Mouse (Mus musculus): Measurements from ENCODE around the gene Sub1. TPM values are rescaled to one million over a fixed set of nuclear protein-coding genes. Genes with fewer than 3 reads are reported as not detected.

Gene Sub1
- polyA plus RNA-seq, 1 experiment from 2014 or later: 502 TPM

- 72% methylated on average over 3 of the region's 3 CpGs for WGBS
- Histone ChIP-seq H3K27me3 (replicated peaks; ENCODE audit: control insufficient read depth, insufficient read depth, low read length) (no peaks in the 10 kb centered on the region), H3K4me1 (ENCODE audit: control insufficient read depth, insufficient read depth, low read depth, low read length) (no peaks in the 10 kb centered on the region), H3K27ac (ENCODE audit: low read depth, low read length) (no peak overlapping the region), H3K4me2 (ENCODE audit: low read length) (no peak overlapping the region), H3K36me3 (ENCODE audit: control insufficient read depth, insufficient read depth, low read length) (no peaks in the 10 kb centered on the region), H3K9me3 (ENCODE audit: control insufficient read depth, low read length) (no peaks in the 10 kb centered on the region), H3K9ac (ENCODE audit: low read depth, low read length) (no peak overlapping the region), H3K4me3 (ENCODE audit: low read length) (no peak overlapping the region)
- no peak for ATAC-seq
These were observed 35.7 kb upstream of the Sub1 start for GRCm38 (mm10) chr15:12032512-12032911.

GRCm38 (mm10) chr15:12031861-12032260 lies 35.1 kb upstream of the Sub1 start:
- H3K36me3 ChIP-seq (ENCODE audit: control insufficient read depth, insufficient read depth, low read length): no peaks in the 10 kb centered on the region
- no peak overlapping the region for H3K27ac ChIP-seq (ENCODE audit: low read depth, low read length)
- no peaks in the 10 kb centered on the region for H3K9me3 ChIP-seq (ENCODE audit: control insufficient read depth, low read length)
- no peak overlapping the region for H3K4me2 ChIP-seq (ENCODE audit: low read length)
- no peak overlapping the region for H3K9ac ChIP-seq (ENCODE audit: low read depth, low read length)
- H3K27me3 ChIP-seq (replicated peaks; ENCODE audit: control insufficient read depth, insufficient read depth, low read length): no peaks in the 10 kb centered on the region
- 91% methylated on average over 8 of the region's 8 CpGs for WGBS
- H3K4me3 ChIP-seq (ENCODE audit: low read length): no peak overlapping the region
- no peak for ATAC-seq
- H3K4me1 ChIP-seq (ENCODE audit: control insufficient read depth, insufficient read depth, low read depth, low read length): no peaks in the 10 kb centered on the region

- Histone ChIP-seq H3K27me3 (replicated peaks; ENCODE audit: control insufficient read depth, insufficient read depth, low read length) (no peaks in the 10 kb centered on the region), H3K9me3 (ENCODE audit: control insufficient read depth, low read length) (no peaks in the 10 kb centered on the region), H3K36me3 (ENCODE audit: control insufficient read depth, insufficient read depth, low read length) (no peaks in the 10 kb centered on the region), H3K27ac (ENCODE audit: low read depth, low read length) (no peak overlapping the region), H3K4me2 (ENCODE audit: low read length) (no peak overlapping the region), H3K4me3 (ENCODE audit: low read length) (no peak overlapping the region), H3K9ac (ENCODE audit: low read depth, low read length) (no peak overlapping the region), H3K4me1 (ENCODE audit: control insufficient read depth, insufficient read depth, low read depth, low read length) (no peaks in the 10 kb centered on the region)
- no peak for ATAC-seq
- 72% methylated on average over 4 of the region's 4 CpGs for whole genome bisulfite sequencing
These were observed 33.4 kb upstream of the Sub1 start for GRCm38 (mm10) chr15:12030221-12030620.

DNA sequence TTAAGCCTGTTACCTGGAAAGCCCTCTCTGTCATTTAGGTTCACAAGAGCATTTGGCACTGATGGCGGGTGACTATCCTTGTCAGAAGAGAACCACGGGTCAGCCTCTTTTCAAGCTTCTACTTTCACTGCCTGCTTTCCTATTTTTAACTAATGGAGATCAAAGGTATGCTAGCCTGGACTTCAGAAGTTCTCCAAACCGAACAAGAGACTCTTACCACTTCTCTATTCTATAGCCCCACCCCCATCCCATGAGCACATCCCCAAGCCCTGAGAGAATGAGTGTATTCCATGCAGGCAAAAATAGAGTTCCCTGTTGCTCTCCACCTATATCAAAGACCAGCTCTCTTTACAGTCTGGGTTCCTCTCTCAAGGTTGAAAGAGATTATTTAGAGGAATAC lies 31.0 kb upstream of the Sub1 start:
- Histone ChIP-seq H3K9ac (ENCODE audit: low read depth, low read length) (no peak overlapping the region), H3K27me3 (replicated peaks; ENCODE audit: control insufficient read depth, insufficient read depth, low read length) (no peaks in the 10 kb centered on the region), H3K9me3 (ENCODE audit: control insufficient read depth, low read length) (no peaks in the 10 kb centered on the region), H3K27ac (ENCODE audit: low read depth, low read length) (no peak overlapping the region), H3K4me2 (ENCODE audit: low read length) (no peak overlapping the region), H3K4me3 (ENCODE audit: low read length) (no peak overlapping the region), H3K36me3 (ENCODE audit: control insufficient read depth, insufficient read depth, low read length) (no peaks in the 10 kb centered on the region), H3K4me1 (ENCODE audit: control insufficient read depth, insufficient read depth, low read depth, low read length) (no peaks in the 10 kb centered on the region)
- no peak for ATAC-seq
- WGBS: 85% methylated on average over 3 of the region's 3 CpGs

DNA sequence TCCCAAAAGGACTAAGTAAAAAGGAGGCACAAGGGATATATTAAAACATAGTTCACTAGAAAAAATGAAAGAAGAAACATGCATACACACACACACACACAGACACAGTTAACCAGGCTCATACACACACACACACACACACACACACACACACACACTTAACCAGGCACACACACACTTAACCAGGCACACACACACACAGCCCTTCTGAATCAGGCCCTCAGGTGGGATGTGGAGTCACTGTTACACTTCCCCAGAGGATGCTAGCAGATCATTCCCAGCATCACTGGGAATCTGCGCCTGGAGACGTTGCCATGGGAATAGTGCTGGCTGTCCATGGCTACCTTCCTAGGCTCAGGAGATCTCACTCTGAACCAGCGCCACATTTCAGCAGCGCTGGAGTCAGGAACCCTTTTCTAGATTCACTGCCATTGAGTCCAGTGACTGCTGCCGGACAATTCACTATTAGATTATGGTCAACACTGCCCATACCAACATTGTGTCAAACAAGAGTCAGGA lies 30.2 kb upstream of the Sub1 start:
- Histone ChIP-seq H3K9ac (ENCODE audit: low read depth, low read length) (no peak overlapping the region), H3K27me3 (replicated peaks; ENCODE audit: control insufficient read depth, insufficient read depth, low read length) (no peaks in the 10 kb centered on the region), H3K4me2 (ENCODE audit: low read length) (no peak overlapping the region), H3K4me3 (ENCODE audit: low read length) (no peak overlapping the region), H3K4me1 (ENCODE audit: control insufficient read depth, insufficient read depth, low read depth, low read length) (no peaks in the 10 kb centered on the region), H3K36me3 (ENCODE audit: control insufficient read depth, insufficient read depth, low read length) (no peaks in the 10 kb centered on the region), H3K27ac (ENCODE audit: low read depth, low read length) (no peak overlapping the region), H3K9me3 (ENCODE audit: control insufficient read depth, low read length) (no peaks in the 10 kb centered on the region)
- no peak for ATAC-seq
- 92% methylated on average over 5 of the region's 5 CpGs for WGBS

- no peak for ATAC-seq
- H3K27ac ChIP-seq (ENCODE audit: low read depth, low read length): no peak overlapping the region
- no peak overlapping the region for H3K9ac ChIP-seq (ENCODE audit: low read depth, low read length)
- no peaks in the 10 kb centered on the region for H3K27me3 ChIP-seq (replicated peaks; ENCODE audit: control insufficient read depth, insufficient read depth, low read length)
- H3K36me3 ChIP-seq (ENCODE audit: control insufficient read depth, insufficient read depth, low read length): no peaks in the 10 kb centered on the region
- H3K9me3 ChIP-seq (ENCODE audit: control insufficient read depth, low read length): no peaks in the 10 kb centered on the region
- no peak overlapping the region for H3K4me2 ChIP-seq (ENCODE audit: low read length)
- no peaks in the 10 kb centered on the region for H3K4me1 ChIP-seq (ENCODE audit: control insufficient read depth, insufficient read depth, low read depth, low read length)
- WGBS: 94% methylated on average over 5 of the region's 5 CpGs
- H3K4me3 ChIP-seq (ENCODE audit: low read length): no peak overlapping the region
These were observed 29.2 kb upstream of the Sub1 start for GRCm38 (mm10) chr15:12026026-12026425.

DNA sequence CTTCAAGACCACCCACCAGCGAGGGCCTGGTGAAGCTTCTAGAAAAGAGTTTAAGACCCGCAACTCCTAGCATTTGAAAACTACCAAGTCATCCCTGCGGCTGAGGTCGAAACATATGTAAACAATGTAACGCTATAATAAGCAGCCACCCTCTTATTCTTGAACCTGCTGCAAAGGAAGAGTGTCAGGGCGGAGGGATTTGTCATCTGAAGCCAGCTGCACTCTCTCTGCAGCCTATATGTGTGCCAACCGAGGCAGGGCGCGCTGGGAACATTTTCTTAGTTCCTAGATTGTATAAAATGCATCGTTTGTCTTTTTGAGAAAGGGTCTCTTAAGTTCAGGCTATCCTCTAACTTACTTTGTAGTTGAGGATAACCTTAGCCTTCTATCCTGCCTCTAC lies 28.6 kb upstream of the Sub1 start:
- Histone ChIP-seq H3K4me1 (ENCODE audit: control insufficient read depth, insufficient read depth, low read depth, low read length) (no peaks in the 10 kb centered on the region), H3K9me3 (ENCODE audit: control insufficient read depth, low read length) (no peaks in the 10 kb centered on the region), H3K9ac (ENCODE audit: low read depth, low read length) (no peak overlapping the region), H3K4me2 (ENCODE audit: low read length) (no peak overlapping the region), H3K27ac (ENCODE audit: low read depth, low read length) (no peak overlapping the region), H3K36me3 (ENCODE audit: control insufficient read depth, insufficient read depth, low read length) (no peaks in the 10 kb centered on the region), H3K27me3 (replicated peaks; ENCODE audit: control insufficient read depth, insufficient read depth, low read length) (no peaks in the 10 kb centered on the region), H3K4me3 (ENCODE audit: low read length) (no peak overlapping the region)
- ATAC-seq: no peak
- 88% methylated on average over 10 of the region's 10 CpGs for WGBS

DNA sequence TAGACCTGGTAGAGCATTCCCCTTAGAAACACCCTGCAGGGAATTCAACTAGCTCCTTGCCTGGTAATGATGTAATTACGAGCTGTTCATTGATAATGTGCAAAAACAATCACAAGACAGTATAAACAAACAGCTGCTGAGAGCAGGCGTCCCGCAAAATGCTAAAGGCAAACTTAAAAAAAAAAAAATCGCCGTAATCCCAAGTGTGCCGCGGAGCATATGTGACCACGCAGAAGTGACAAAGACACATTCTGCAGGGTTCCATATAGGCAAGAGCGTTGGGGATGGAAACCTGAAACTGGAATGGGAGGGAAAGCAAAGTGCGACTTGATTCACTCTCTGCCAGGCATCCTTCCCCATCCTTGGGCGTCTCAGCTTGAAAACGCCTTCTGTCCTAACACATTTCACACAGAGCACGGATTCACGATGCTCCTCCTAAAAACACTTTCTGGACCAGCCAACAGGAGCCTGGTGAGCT lies 28.0 kb upstream of the Sub1 start:
- Histone ChIP-seq H3K27me3 (replicated peaks; ENCODE audit: control insufficient read depth, insufficient read depth, low read length) (no peaks in the 10 kb centered on the region), H3K4me2 (ENCODE audit: low read length) (peak overlapping the region; percentile 19), H3K36me3 (ENCODE audit: control insufficient read depth, insufficient read depth, low read length) (no peaks in the 10 kb centered on the region), H3K9me3 (ENCODE audit: control insufficient read depth, low read length) (no peaks in the 10 kb centered on the region), H3K27ac (ENCODE audit: low read depth, low read length) (no peak overlapping the region), H3K4me3 (ENCODE audit: low read length) (no peak overlapping the region), H3K9ac (ENCODE audit: low read depth, low read length) (no peak overlapping the region), H3K4me1 (ENCODE audit: control insufficient read depth, insufficient read depth, low read depth, low read length) (no peaks in the 10 kb centered on the region)
- 48% methylated on average over 14 of the region's 14 CpGs for WGBS
- ATAC-seq: 0 out of 2 replicates have a peak, but pooled peaks have one; percentile 20

- no peak overlapping the region for H3K9ac ChIP-seq (ENCODE audit: low read depth, low read length)
- no peak for ATAC-seq
- H3K9me3 ChIP-seq (ENCODE audit: control insufficient read depth, low read length): no peaks in the 10 kb centered on the region
- H3K4me1 ChIP-seq (ENCODE audit: control insufficient read depth, insufficient read depth, low read depth, low read length): no peaks in the 10 kb centered on the region
- 96% methylated on average over 14 of the region's 14 CpGs for WGBS
- H3K27me3 ChIP-seq (replicated peaks; ENCODE audit: control insufficient read depth, insufficient read depth, low read length): no peaks in the 10 kb centered on the region
- H3K4me2 ChIP-seq (ENCODE audit: low read length): no peak overlapping the region
- H3K4me3 ChIP-seq (ENCODE audit: low read length): no peak overlapping the region
- H3K36me3 ChIP-seq (ENCODE audit: control insufficient read depth, insufficient read depth, low read length): no peaks in the 10 kb centered on the region
- no peak overlapping the region for H3K27ac ChIP-seq (ENCODE audit: low read depth, low read length)
These were observed 22.7 kb upstream of the Sub1 start for GRCm38 (mm10) chr15:12019443-12019842.

DNA sequence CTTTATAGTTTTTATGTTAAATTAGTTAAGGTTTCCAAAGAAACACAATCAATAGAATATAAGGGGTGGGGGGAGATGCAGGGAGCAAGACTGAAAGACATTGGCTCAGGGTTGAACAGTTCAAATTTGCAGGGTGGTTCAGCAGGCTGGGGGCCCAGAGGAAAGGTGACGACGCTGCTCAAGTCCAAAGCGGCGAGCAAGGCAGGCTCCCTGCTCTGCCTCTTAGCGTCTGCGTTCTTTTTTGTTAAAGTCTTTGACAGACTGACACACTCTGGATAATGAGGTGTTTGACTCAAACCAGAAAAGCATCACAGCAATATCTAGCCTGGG lies 21.6 kb upstream of the Sub1 start:
- Histone ChIP-seq H3K4me1 (ENCODE audit: control insufficient read depth, insufficient read depth, low read depth, low read length) (no peaks in the 10 kb centered on the region), H3K9ac (ENCODE audit: low read depth, low read length) (no peak overlapping the region), H3K4me2 (ENCODE audit: low read length) (no peak overlapping the region), H3K27me3 (replicated peaks; ENCODE audit: control insufficient read depth, insufficient read depth, low read length) (no peaks in the 10 kb centered on the region), H3K36me3 (ENCODE audit: control insufficient read depth, insufficient read depth, low read length) (no peaks in the 10 kb centered on the region), H3K27ac (ENCODE audit: low read depth, low read length) (no peak overlapping the region), H3K4me3 (ENCODE audit: low read length) (no peak overlapping the region), H3K9me3 (ENCODE audit: control insufficient read depth, low read length) (no peaks in the 10 kb centered on the region)
- 75% methylated on average over 6 of the region's 6 CpGs for WGBS
- no peak for ATAC-seq
